Mouse (Mus musculus) C2C12 (cell line): ENCODE data around the gene Hdac4.

Source experiments
- CEBPB ChIP-seq: IDR thresholded peaks from one replicate; pipeline ENCODE4 v1.6.1; 2011; ENCODE audit warnings: low read depth, mild to moderate bottlenecking, control low read depth, moderate library complexity
- CTCF ChIP-seq: IDR thresholded peaks from one replicate; pipeline ENCODE4 v1.5.1; 2011; ENCODE audit not compliant: control insufficient read depth, insufficient read depth, insufficient read length
- MYOD1 ChIP-seq: IDR thresholded peaks from one replicate; pipeline ENCODE4 v1.6.1; 2011; ENCODE audit warnings: low read depth; ENCODE audit not compliant: control insufficient read depth, insufficient read length
- MYOG ChIP-seq: IDR thresholded peaks from one replicate; pipeline ENCODE4 v1.6.1; 2011; ENCODE audit not compliant: control insufficient read depth, insufficient read length; ENCODE audit errors: extremely low read depth
- USF1 ChIP-seq: IDR thresholded peaks from one replicate; pipeline ENCODE4 v1.6.1; 2011; ENCODE audit warnings: low read depth, mild to moderate bottlenecking, control low read depth, moderate library complexity

- TF ChIP-seq CTCF (no peak), MYOG (no peak), MYOD1 (no peak), USF1 (no peak), CEBPB (no peak)
Observed at GRCm38 (mm10) chr1:91942031-91942430, 253.5 kb downstream of the Hdac4 start.
